ENCODE assay signal across 9 mouse cellular contexts in genomic region chr11:53254926-53255325, GRCm38 (mm10). TPM values are rescaled to one million over a fixed set of nuclear protein-coding genes. Genes with fewer than 3 reads are reported as not detected.
DNase-seq lines count a peak whose midpoint lies in the region; ATAC-seq and TF ChIP-seq lines count a peak whose summit lies in the region.
"Had no signal": no experiment of that assay in that cellular context is flagged by ENCODE, and none has a peak within 500 bp of the region (broad histone marks: within the 10 kb centered on the region; RNA-seq: fewer than 3 reads in every experiment).

No protein-coding gene starts in this region.

- no peak overlapping the region for H3K4me3 ChIP-seq in kidney, embryonic 16.5 days (ENCODE audit: low read length)
- H3K4me3 ChIP-seq in limb, embryonic 14.5 days (replicated peaks; ENCODE audit: low read length): no peak overlapping the region
- H3K4me3 ChIP-seq: heart, embryonic 13.5 days had no signal

- H3K9ac ChIP-seq in kidney, embryonic 16.5 days (replicated peaks; ENCODE audit: low read length): no peak overlapping the region
- no peak overlapping the region for H3K9ac ChIP-seq in limb, embryonic 14.5 days (ENCODE audit: low read depth, low read length, severe bottlenecking)
- H3K9ac ChIP-seq: heart, embryonic 13.5 days had no signal

- no peaks in the 10 kb centered on the region for H3K4me1 ChIP-seq in kidney, embryonic 16.5 days (ENCODE audit: insufficient read depth, low read length)
- H3K4me1 ChIP-seq in limb, embryonic 14.5 days (ENCODE audit: control insufficient read depth, insufficient read depth, low read length): peaks cover 15% of the 10 kb centered on the region

- no peak overlapping the region for H3K4me2 ChIP-seq in kidney, embryonic 16.5 days (replicated peaks; ENCODE audit: low read depth, low read length)
- H3K4me2 ChIP-seq in limb, embryonic 14.5 days (replicated peaks; ENCODE audit: low read depth, low read length, severe bottlenecking): no peak overlapping the region
- H3K4me2 ChIP-seq: heart, embryonic 13.5 days had no signal

- H3K9me3 ChIP-seq in kidney, embryonic 16.5 days (ENCODE audit: low read length): no peaks in the 10 kb centered on the region
- no peaks in the 10 kb centered on the region for H3K9me3 ChIP-seq in limb, embryonic 14.5 days (ENCODE audit: control insufficient read depth, low read length)
- H3K9me3 ChIP-seq: heart, embryonic 13.5 days had no signal

- H3K27ac ChIP-seq in kidney, embryonic 16.5 days (ENCODE audit: low read length): no peak overlapping the region
- H3K27ac ChIP-seq in limb, embryonic 14.5 days (replicated peaks; ENCODE audit: low read depth, low read length): no peak overlapping the region
- H3K27ac ChIP-seq: heart, embryonic 13.5 days had no signal

- TF ChIP-seq POLR2A in limb, embryonic 14.5 days (IDR thresholded peaks at IDR 0.05; ENCODE audit: borderline replicate concordance, extremely low read depth, insufficient read depth, insufficient read length): no peak

- peak; percentile 44 for DNase-seq in kidney, adult 11 months
- DNase-seq in adrenal gland, adult 8-10 months: peak; percentile 61
- DNase-seq in embryo, embryonic 11.5 days (ENCODE audit: low read depth, low spot score): peak; percentile 39
- DNase-seq in kidney, adult 8-10 months: peak; percentile 33 to 76
- DNase-seq in limb, embryonic 14.5 days (ENCODE audit: low spot score): peak; percentile 53
- DNase-seq in retina, postnatal 7 days (ENCODE audit: low read depth, low spot score): peak; percentile 38
- peak; percentile 35 to 73 for DNase-seq in urinary bladder, adult 18-20 months (ENCODE audit: low spot score in 2 of 2)

- H3K36me3 ChIP-seq in kidney, embryonic 16.5 days (ENCODE audit: insufficient read depth, low read length): no peaks in the 10 kb centered on the region; the same call in 1 of the 2 replicates
- H3K36me3 ChIP-seq in limb, embryonic 14.5 days (ENCODE audit: control insufficient read depth, insufficient read depth, low read length): peaks cover 3% of the 10 kb centered on the region

- no peak for ATAC-seq in kidney, embryonic 16.5 days (ENCODE audit: low FRiP score, low TSS enrichment)
- ATAC-seq in limb, embryonic 14.5 days (ENCODE audit: low FRiP score, low read depth): no peak

- 39% methylated on average over 7 of the region's 7 CpGs for WGBS in kidney, embryonic 16.5 days
- 36% methylated on average over 7 of the region's 7 CpGs for WGBS in limb, embryonic 14.5 days

- no peaks in the 10 kb centered on the region for H3K27me3 ChIP-seq in kidney, embryonic 16.5 days (ENCODE audit: insufficient read depth, low read length)
- H3K27me3 ChIP-seq in limb, embryonic 14.5 days (ENCODE audit: control insufficient read depth, insufficient read depth, low read length): no peaks in the 10 kb centered on the region
- H3K27me3 ChIP-seq: heart, embryonic 13.5 days had no signal

RNA-seq across cellular contexts. Expression of gene Hspa4, which starts 45.3 kb away (rescaled TPM):
- polyA plus RNA-seq in kidney, embryonic 16.5 days (2015; fragmentation: Nextera tagmentation; extraction: Ambion mirVana): 82.7 and 85.1 TPM in 2 replicates
- total RNA-seq in adrenal gland, adult 8-10 months (2022): 100 to 1,000 TPM; 164 to 203 (median 190) TPM
- 47.8 and 62.6 TPM in 2 replicates for polyA plus RNA-seq in limb, embryonic 14.5 days (2012; rRNA removed)
- polyA plus RNA-seq in limb, embryonic 14.5 days (2014; fragmentation: Nextera tagmentation; extraction: Ambion mirVana): 78.5 and 79.9 TPM in 2 replicates
